Mouse (Mus musculus): Measurements from ENCODE around the gene Nr1i2.

DNA sequence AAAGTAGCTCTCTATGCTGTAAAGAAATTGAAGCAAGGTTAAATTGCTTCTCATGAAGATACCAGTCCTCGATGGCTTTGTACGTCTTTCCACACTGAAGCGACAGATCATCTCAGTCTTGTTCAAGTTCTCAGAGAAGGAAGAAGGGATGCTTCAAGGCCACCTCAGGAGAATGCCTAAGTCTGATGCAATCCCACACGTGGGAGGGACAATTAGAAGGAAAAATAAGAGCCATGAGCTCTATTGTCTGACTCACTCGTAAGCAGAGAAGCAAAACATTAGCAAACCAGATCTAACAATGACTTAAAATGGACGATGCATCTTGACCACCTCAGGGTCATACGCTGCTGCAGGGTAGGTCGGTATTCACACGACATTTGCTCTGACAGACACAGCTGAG, 23.9 kb upstream of the Nr1i2 start:
- TF ChIP-seq USF1 (IDR thresholded peaks at IDR 0.05; ENCODE audit: low read depth, low read length): no peak
- no peak for TF ChIP-seq TBP (IDR thresholded peaks at IDR 0.05; ENCODE audit: low read depth, low read length)
- no peak for TF ChIP-seq MAX (IDR thresholded peaks at IDR 0.05; ENCODE audit: low read length)
- TF ChIP-seq POLR2A (IDR thresholded peaks at IDR 0.05; ENCODE audit: control insufficient read depth in 1 of 2, insufficient read depth in 1 of 2, low read depth in 1 of 2, low read length in 2 of 2, poor library complexity in 1 of 2): no peak
- TF ChIP-seq CTCF (IDR thresholded peaks at IDR 0.05 in 2 of 3, conservative IDR thresholded peaks at IDR 0.05 in 1 of 3; ENCODE audit: control insufficient read depth in 1 of 3, insufficient read depth in 1 of 3, low read depth in 2 of 3, low read length in 3 of 3, poor library complexity in 1 of 3, severe bottlenecking in 1 of 3): no peak
- no peak for TF ChIP-seq EP300 (IDR thresholded peaks at IDR 0.05; ENCODE audit: low read depth in 1 of 2, low read length in 2 of 2)
- TF ChIP-seq ELF1 (IDR thresholded peaks at IDR 0.05; ENCODE audit: low read depth, low read length): no peak
- no peak for TF ChIP-seq CHD2 (IDR thresholded peaks at IDR 0.05; ENCODE audit: low read length)
- TF ChIP-seq RAD21 (IDR thresholded peaks at IDR 0.05; ENCODE audit: low read depth, low read length): no peak
- TF ChIP-seq TCF12 (IDR thresholded peaks at IDR 0.05; ENCODE audit: low read depth, low read length): no peak
- TF ChIP-seq TAL1 (IDR thresholded peaks at IDR 0.05; ENCODE audit: low read length): no peak
- no peak for TF ChIP-seq GABPA (IDR thresholded peaks at IDR 0.05; ENCODE audit: low read depth, low read length)
- no peak for TF ChIP-seq POLR2AphosphoS5 (IDR thresholded peaks at IDR 0.05; ENCODE audit: borderline replicate concordance, low read depth, low read length)

All from MEL (cell line).